Mouse (Mus musculus) ES-Bruce4 (cell line): ENCODE data around the gene Bag6.
"Not testable (repeated sequence)": the region's sequence is repeated elsewhere in the genome, so short reads cannot be mapped to it uniquely, and the experiment has no call there.

Experiments
- CTCF ChIP-seq: IDR thresholded peaks from one replicate; pipeline ENCODE4 v1.8.1; 2011; ENCODE audit warnings: low read depth, low read length
- EP300 ChIP-seq: IDR thresholded peaks from 2 replicates; pipeline ENCODE4 v1.6.1; 2011; ENCODE audit warnings: low read depth, low read length; ENCODE audit not compliant: insufficient read depth
- POLR2A ChIP-seq: IDR thresholded peaks from one replicate; pipeline ENCODE4 v1.8.1; 2011; ENCODE audit warnings: low read length; ENCODE audit not compliant: insufficient read depth

- not testable (repeated sequence) for TF ChIP-seq CTCF, POLR2A, EP300
Observed at GRCm38 (mm10) chr17:35124261-35124896, 10.6 kb upstream of the Bag6 start.
